Mouse (Mus musculus): ENCODE data around the gene Olfr31. TPM values are rescaled to one million over a fixed set of nuclear protein-coding genes. Genes with fewer than 3 reads are reported as not detected.

Olfr31 gene
- polyA plus RNA-seq, 1 experiment = not detected

DNA sequence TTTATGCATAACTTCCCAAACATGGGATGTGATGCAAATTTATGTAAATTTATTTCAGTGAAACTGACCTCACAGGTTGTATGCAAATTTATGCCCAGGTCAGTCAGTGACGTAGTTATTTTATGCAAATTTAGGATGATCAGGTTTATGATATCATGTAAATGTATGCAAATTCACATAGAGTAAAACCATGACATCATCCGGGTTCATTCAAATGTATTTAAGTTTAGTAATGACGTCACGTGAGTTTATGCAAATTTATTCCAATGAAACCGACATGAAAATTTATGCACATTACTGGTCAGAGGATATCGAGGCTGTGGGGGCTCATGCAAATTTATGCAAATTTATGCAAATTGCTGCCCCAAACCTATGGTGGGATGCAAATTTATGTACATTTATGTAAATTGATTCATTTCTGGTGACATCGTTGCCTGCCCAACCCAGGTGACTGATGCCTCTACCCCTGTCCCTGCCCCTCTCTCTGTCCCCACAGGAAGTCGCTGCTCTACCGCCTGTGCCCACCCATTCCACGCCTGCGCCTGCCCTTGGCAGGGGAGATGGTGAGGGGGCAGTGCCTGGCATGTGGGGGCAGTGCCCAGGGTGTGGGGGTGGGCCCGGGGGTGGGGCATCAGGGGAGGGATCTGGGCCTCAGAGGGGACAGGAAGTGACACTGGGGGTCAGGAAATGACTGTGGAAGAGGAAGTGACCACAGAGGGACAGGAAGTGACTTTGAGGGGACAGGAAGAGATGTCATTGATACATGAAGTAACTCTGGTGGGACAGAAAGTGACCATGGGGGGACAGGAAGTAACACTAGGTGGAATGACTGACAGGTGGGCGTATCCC, 32.1 kb downstream of the Olfr31 start:
- TF ChIP-seq CTCF (IDR thresholded peaks at IDR 0.05; ENCODE audit: borderline replicate concordance, insufficient read depth, low read length) = no peak
- no peak for TF ChIP-seq POLR2A (IDR thresholded peaks at IDR 0.05; ENCODE audit: low read depth, low read length)
- Histone ChIP-seq H3K4me1 (ENCODE audit: control insufficient read depth, insufficient read depth, low read length) (no peaks in the 10 kb centered on the region), H3K4me3 (ENCODE audit: insufficient read depth, low read length) (no peak overlapping the region), H3K27ac (ENCODE audit: insufficient read depth, low read length) (no peak overlapping the region)

DNA sequence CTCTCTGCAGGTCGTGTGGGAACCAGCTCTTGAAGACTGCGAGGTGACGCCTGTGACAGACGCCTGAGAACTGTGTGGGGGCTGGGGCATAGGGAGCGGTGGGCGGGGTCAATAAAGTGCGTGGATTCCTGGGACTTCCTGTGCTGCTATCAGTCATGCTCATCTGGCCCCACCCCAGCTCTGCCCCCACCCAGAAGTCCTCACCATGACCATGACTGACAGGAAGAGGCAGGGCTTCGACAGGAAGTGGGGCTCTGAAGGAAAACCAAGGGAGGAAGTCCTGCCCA, 32.7 kb downstream of the Olfr31 start:
- Histone ChIP-seq H3K27ac (ENCODE audit: insufficient read depth, low read length) (no peak overlapping the region), H3K4me1 (ENCODE audit: control insufficient read depth, insufficient read depth, low read length) (no peaks in the 10 kb centered on the region), H3K4me3 (ENCODE audit: insufficient read depth, low read length) (no peak overlapping the region)
- TF ChIP-seq POLR2A (IDR thresholded peaks at IDR 0.05; ENCODE audit: low read depth, low read length) (no peak), CTCF (IDR thresholded peaks at IDR 0.05; ENCODE audit: borderline replicate concordance, insufficient read depth, low read length) (no peak)

Other genes with a start within 250 kb of the Olfr31 start
- gene Psmd6, start 201.8 kb upstream of the Olfr31 start, polyA plus RNA-seq (2011; ENCODE audit: insufficient read length, low read depth, missing spikeins) = 134 and 135 TPM in 2 replicates
- not detected in 2 replicates for gene Olfr720, start 136.0 kb upstream of the Olfr31 start, polyA plus RNA-seq (2011; ENCODE audit: insufficient read length, low read depth, missing spikeins)
- 24.4 and 28.0 TPM in 2 replicates for gene Il3ra, start 23.4 kb downstream of the Olfr31 start, polyA plus RNA-seq (2011; ENCODE audit: insufficient read length, low read depth, missing spikeins)
- gene Olfr721-ps1, start 78.5 kb downstream of the Olfr31 start, polyA plus RNA-seq (2011; ENCODE audit: insufficient read length, low read depth, missing spikeins) = not detected in 2 replicates

Data from embryonic fibroblast, embryonic 13.5 days (primary cell).